Mouse (Mus musculus) lung, postnatal 0 days (tissue): ENCODE measurements around the gene Rrnad1.

Source experiments
- CTCF ChIP-seq: IDR thresholded peaks from 2 replicates; pipeline ENCODE4 v1.5.1; 2016; ENCODE audit warnings: antibody characterized with exemption, mild to moderate bottlenecking
- EP300 ChIP-seq: IDR thresholded peaks from 2 replicates; pipeline ENCODE4 v1.6.1; 2016; ENCODE audit warnings: antibody characterized with exemption, mild to moderate bottlenecking, control low read depth

GRCm38 (mm10) chr3:87910573-87911141, 19.9 kb downstream of the Rrnad1 start:
- TF ChIP-seq CTCF (no peak), EP300 (peak; percentile 83)
